Mouse (Mus musculus) heart, adult 2 months (tissue): Measurements from ENCODE around the gene Smarce1.

ENCODE experiments used
- CTCF ChIP-seq: fragments of 200-600 bp; IDR thresholded peaks from 2 replicates; pipeline ENCODE4 v1.8.1; 2022; ENCODE audit warnings: antibody characterized with exemption, mild to moderate bottlenecking, moderate library complexity
- EP300 ChIP-seq: fragments of 200-500 bp; IDR thresholded peaks from 2 replicates; pipeline ENCODE4 v1.6.1; 2011; ENCODE audit warnings: low read depth, low read length, control low read depth; ENCODE audit not compliant: insufficient read depth
- POLR2A ChIP-seq: fragments of 200-500 bp; IDR thresholded peaks from 2 replicates; pipeline ENCODE4 v1.6.1; 2011; ENCODE audit warnings: mild to moderate bottlenecking, low read depth, low read length, control low read depth; ENCODE audit not compliant: insufficient read depth

DNA sequence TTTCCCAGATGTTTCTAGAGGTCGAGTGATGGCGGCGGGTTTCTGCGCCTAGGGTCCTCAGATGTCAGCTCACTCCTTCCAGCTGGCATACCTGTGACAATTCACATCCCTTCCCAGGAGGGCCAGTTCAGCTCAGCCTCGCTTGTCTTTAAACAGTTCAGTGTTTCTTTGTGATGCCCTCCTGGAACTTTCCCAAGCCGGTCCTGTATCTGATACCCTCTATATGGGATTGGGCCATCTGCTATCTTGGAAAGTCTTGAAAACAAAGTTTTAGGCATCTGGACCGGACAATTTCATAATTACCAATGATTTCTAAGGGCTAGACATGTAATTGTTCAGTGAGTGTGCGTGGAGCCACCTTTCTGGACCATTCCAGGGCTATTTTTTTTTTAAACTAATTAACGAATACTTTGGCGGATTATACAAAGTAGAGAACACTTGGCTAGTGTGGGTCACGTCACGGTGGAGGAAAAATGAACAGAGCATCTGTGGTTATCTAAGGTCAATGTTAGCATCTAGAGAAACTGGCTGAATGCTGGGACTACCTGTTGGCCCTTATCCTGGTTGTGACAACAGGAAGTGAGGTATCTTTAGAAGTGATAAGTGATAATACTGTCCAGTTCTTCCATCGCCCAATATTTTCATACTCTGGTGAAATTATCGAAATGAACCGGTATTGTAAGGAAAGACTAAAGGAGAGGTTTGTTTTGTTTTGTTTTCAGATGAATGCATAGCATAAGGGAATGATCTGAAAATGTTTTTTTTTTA is 416 bp upstream of the Smarce1 start:
- TF ChIP-seq EP300 (no peak), CTCF (no peak), POLR2A (no peak)
